Mouse (Mus musculus) right cerebral cortex, postnatal 25 days (tissue): ENCODE measurements at regions not wholly inside any gene's neighbourhood (a gene's known extent, or its start where the extent isn't known, plus 50 kb on each side); places are given as distances from the start of the nearest gene placed in this dataset.

Experiments
- DNase-seq: peaks from one replicate; pipeline ENCODE4 v3.0.0; 2022

DNA sequence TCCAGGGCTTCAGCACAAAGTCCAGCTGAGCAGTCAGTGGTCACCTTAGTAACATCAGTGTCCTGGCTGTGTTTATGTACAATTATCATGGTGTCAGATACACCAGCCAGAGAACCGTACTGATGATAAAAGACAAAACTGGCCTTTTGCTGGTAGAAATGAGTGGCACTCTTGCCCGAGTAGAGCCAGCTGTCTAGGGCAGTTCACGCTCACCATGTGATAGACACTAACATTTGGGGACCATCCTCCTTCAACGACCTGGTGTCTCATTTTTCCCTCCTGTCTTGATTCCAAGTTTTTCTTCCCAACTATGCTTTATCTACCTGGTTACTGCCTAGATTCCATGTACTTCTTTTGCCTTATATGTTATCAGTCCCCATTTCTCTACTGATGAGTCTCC, 349.3 kb downstream of the Lpin1 start:
- no peak for DNase-seq

DNA sequence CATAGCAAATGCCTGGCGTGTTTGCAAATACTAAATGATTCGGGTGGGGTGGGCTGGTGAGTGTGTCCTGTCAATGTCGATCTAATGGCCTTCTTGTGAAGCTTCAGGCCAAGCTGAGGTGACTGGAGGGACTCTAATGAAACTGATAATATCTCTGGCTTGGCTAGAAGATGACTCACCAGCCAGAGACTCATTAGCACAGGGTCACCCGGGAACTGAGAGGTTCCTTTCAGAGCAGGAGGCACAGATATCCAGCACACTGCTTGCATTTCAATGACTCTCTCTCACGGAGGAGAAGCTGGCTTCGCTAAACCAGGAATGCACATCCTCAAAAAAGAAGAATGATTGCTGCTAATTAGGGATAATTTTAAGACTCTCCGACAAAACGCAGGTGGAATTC, 349.8 kb downstream of the Lpin1 start:
- DNase-seq = no peak

DNA sequence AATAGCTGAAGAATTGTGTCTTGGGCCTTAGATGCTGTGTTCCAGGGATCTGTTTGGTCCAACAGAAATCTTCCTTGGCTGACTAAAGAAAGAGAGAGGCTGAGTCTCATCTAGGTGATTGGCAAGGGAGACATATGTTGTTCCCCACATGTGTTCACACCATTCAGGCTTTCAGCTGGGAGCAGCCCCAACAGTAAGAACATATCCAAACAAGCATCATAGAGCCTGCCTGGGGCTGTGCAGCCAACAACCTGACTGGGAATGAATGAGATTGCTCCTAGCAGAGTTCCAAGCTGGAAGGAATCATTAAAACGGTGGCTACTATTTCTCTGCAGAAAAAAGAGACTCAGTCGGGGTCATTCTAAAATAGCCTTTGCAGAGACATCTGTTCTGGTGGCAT, 350.3 kb downstream of the Lpin1 start:
- no peak for DNase-seq

DNA sequence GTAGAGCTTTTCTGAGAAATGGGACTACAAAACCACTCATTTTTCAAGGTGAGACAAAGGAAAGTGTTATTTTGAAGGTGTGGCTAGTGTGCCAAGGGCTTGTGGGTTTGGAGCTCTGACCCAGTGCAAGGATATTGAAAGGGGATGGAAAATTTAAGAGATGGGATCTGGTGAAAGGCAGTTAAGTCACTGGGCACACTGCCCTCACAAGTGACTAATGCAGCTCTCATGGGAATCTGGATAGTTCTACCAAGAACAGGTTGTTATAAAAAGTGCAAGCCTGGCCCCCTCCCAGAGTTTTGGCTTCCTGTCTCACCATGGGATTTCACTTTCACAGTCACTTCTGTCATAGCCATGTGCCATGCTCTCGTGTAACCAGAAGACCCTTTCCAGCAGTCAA, 360.1 kb downstream of the Lpin1 start:
- DNase-seq = no peak

DNA sequence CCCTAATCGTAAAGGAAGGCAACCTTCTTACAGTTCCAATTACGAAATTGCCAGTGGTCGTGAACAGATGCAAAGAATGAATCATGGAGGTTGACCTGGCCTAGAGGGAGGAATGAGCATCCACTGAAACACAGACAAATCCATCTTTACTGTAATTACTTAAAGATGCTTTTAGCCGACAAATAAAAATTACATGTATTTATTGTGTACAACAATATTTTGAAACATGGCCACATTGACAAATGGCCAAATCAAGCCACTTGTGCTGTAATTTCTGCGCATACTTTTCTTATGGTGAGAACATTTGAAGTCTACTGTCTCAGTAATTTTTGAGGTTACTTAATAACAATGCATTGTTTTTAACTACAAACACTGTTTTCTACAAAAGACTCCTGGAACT, 360.7 kb downstream of the Lpin1 start:
- no peak for DNase-seq

- no peak for DNase-seq
Measured at GRCm38 (mm10) chr12:16239792-16240191, 371.0 kb downstream of the Lpin1 start.

GRCm38 (mm10) chr12:16237498-16237897, 373.3 kb downstream of the Lpin1 start:
- no peak for DNase-seq

DNA sequence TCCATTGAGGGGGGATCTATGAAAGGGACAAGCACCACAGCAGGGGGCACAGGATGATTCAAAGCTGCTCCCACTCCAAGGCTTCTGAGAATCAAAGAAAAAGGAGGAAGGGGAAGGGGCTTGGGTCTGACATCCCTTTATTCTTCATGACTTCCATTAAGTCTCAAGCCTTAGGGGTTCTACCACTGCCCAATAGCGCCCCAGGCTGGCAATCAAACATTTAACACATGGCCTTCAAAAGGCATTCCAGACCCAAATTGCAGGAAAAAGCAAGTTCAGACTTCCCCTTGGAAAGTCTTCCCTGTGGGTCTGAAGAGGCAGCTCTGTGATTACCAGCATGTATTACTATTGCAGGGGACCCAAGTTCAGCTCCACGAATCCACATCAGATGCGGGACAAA, 377.2 kb downstream of the Lpin1 start:
- DNase-seq = no peak

- DNase-seq = no peak
Measured at GRCm38 (mm10) chr12:16232828-16233227, 377.9 kb downstream of the Lpin1 start.

DNA sequence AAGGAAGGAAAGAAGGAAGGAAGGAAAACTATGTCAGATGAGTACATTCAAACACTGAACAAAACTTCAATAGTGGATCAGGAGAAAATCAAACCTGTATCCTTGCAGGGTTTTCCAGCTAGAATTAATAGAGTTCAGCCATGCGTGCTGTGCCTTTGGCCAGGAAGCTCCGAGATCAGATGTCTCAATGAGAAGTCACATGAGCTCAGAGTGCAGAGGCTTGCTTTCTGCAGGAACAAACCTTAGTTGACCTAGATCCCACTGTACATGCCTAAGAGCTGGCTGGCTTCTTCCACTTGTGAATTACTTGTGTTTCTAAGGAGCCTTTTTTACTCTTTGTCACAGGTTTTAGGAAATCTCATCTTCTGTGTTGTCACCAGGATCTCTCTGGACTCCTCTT, 378.7 kb downstream of the Lpin1 start:
- no peak for DNase-seq

DNA sequence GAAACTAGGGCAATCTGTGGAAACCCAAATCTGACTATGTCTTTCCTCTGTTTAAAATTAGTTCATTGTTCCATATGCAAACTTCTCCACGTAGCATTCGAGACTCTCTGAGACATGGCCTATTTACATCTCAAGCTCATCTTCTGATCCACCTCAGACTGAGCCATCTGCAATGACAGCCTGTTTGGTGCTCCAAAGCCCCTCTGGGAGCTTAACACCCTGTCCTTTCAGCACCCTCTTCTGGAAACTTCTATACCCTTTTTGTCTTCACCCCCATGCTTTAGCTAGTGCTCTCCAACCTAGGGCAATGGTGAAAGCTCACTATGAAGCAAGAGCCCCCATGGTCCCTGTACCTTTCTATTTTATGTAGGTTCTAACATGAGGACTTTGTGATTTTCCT, 379.7 kb downstream of the Lpin1 start:
- no peak for DNase-seq

- no peak for DNase-seq
Measured at GRCm38 (mm10) chr12:16225428-16225827, 385.3 kb downstream of the Lpin1 start.

DNA sequence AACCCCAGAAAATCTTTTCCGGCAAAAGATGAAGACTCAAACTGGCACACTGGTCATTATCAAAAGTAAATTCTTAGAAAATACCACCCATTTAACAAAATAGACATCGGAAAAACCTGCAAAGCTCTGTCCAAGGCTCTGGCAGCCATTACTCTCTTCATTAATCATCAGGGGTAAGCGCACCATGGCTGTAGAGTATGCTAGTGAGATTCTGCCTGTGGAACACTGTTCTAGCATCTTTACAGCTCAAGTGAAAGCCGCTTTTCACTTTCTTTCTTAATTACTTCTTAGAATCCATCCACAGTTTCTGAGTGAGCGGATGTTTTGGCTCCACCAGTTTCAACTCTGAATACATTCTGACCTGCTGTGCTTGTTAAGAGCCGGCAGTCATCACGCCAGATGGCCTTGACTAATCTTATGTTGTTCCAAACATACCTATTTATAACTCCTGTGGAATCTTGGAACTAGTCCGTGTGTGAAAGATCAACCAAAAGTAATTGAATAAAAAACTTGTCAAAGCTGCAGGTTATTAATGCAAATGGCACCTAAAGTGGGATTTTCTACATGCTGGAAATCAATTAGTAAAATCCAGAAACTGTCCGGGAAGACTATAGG, 387.8 kb downstream of the Lpin1 start:
- DNase-seq = no peak

GRCm38 (mm10) chr12:16222205-16222604, 388.6 kb downstream of the Lpin1 start:
- no peak for DNase-seq

DNA sequence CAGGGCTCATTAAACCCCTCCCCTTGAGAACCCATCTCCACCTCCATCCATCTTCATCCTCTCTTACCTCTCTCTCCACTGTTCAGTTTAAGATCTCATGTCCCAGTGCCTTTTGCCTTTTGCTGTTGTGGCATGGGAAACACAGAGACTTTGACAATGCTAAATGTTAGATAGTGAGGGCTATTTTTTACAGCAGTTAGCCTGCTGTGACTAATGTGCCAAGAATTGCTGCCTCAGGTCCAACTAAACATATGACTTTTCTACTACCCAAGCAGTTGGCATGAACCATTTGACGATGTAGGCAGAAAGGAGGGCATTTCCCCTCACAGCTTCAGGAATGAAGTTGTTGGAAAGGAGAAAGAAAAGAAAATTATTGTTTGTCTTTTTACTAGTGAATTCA, 389.6 kb downstream of the Lpin1 start:
- DNase-seq = no peak

DNA sequence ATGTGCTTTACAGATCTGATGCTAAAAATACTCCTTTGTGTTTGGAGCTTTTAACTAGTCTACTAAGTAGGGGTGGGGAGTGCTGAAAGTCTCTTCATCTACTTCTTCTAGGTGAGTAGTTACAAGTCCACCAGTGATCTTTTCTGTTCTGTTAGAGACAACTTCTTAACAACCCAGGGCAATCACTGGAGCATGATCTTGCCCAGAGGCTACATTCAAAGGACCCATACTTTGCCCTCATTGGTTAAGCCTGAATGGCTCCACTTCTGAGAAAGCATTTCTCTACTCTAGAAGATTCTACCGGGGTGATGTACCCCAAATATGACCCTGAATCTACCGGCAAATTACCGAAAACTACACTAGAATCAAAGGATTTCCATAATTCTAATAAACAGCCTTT, 390.2 kb downstream of the Lpin1 start:
- no peak for DNase-seq

DNA sequence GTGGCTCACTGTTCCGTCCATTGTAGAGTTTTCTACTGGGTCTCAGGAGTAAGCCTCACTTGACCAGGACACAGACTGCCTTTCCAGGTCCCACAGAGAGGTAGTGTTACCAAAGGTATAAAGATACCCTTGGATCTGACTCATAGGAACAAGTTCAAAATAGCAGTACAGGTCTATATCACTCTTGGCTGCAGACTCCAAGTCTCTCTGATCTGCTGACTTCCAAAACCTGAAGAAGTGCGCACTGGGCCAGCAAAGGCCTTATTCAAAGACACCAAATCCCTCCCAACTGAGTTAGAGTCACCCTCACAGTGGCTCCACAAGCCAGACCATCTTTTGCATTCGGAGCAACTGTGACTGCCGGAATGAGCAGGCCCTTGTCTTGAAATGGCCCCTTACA, 391.9 kb downstream of the Lpin1 start:
- no peak for DNase-seq

DNA sequence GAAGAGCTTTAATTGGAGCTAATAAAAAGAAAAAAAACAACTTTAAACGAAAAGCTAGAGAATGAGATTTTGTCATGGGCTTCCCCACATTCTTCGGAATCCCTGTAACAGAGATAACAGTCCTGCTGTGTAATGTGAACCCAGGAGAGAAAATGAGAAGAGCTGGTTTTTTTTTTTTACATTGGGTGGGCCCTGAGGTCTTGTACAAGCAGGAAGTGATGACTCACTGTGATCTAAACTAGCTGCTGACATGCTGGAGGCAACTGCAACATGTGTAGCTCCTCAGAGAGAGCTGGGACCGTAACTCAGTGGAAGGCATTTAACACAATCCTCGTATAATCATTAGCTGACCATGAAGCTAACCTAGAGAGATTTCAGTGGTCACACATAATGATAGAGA, 393.8 kb upstream of the Trib2 start:
- no peak for DNase-seq

DNA sequence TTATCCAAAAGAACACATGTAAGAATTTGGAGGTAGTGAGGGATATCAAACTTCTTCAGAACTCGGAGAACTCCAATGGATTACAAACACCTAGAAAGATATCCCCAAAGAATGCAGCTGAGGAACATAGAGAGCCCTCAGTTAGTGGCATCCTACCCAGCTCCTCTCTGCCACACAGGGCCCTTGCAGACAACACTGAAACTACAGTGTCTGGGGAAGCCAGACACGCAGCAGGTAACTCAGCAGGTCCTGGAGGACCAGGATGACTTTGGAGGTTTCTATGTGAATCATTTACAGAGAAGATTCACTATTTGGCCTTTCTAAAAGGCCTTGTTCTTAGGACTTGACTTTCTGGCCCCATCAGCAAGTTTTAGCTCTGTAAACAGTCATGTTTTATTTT, 393.4 kb upstream of the Trib2 start:
- DNase-seq = no peak

GRCm38 (mm10) chr12:16204941-16205340, 388.2 kb upstream of the Trib2 start:
- no peak for DNase-seq

DNA sequence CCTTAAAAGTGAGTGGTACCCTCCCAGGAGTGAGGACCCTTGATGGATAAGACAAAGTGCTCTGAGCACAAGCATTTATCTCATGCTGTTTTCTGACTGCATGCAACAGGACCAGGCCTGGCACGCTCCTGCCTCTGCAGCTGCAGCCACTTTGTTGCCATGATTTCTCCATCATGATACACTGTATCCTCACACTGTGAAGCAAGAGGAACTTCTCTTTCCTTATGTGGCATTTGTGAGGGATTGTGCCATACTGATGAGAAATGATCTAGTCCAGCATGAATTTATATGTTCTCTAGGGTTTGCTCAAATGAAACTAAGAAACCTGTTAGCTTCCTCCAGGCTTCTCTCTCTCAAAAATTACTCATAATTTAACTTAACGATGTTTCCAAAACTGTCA, 380.2 kb upstream of the Trib2 start:
- no peak for DNase-seq

- no peak for DNase-seq
Measured at GRCm38 (mm10) chr12:16191803-16192389, 375.2 kb upstream of the Trib2 start.

- DNase-seq = no peak
Measured at GRCm38 (mm10) chr12:16190706-16191105, 374.0 kb upstream of the Trib2 start.

GRCm38 (mm10) chr12:16189441-16189840, 372.7 kb upstream of the Trib2 start:
- no peak for DNase-seq

- DNase-seq = no peak
Measured at GRCm38 (mm10) chr12:16185976-16186515, 369.3 kb upstream of the Trib2 start.
